Mouse (Mus musculus) G1E (cell line): ENCODE results near the gene Havcr1. TPM values are rescaled to one million over a fixed set of nuclear protein-coding genes. Genes with fewer than 3 reads are reported as not detected.
"Not testable (repeated sequence)": the region's sequence is repeated elsewhere in the genome, so short reads cannot be mapped to it uniquely, and the experiment has no call there.

Source experiments
- ATAC-seq: 2 replicates; pipeline ENCODE4 v1.8.0; 2016; ENCODE audit warnings: mild to moderate bottlenecking; ENCODE audit not compliant: insufficient number of reproducible peaks, poor library complexity, low FRiP score, severe bottlenecking; ENCODE audit errors: extremely low read depth
- DNase-seq: peaks from one replicate; pipeline ENCODE4 v3.0.0; 2012; ENCODE audit warnings: low spot score
- H3K27me3 ChIP-seq: 2 replicates; pipeline ENCODE4 v1.6.1; 2012; ENCODE audit warnings: mild to moderate bottlenecking, low read length, inconsistent platforms; ENCODE audit not compliant: insufficient read depth
- H3K36me3 ChIP-seq: replicated peaks from 2 replicates; pipeline ENCODE3; 2012; ENCODE audit warnings: mild to moderate bottlenecking, inconsistent platforms
- H3K4me1 ChIP-seq: 2 replicates; pipeline ENCODE4 v1.6.1; 2012; ENCODE audit warnings: low read depth, low read length, inconsistent platforms, mixed read lengths; ENCODE audit not compliant: insufficient read depth
- H3K4me3 ChIP-seq: 2 replicates; pipeline ENCODE4 v1.5.1; 2012; ENCODE audit warnings: low read depth, mild to moderate bottlenecking, inconsistent platforms, low read length, moderate library complexity, mixed read lengths
- H3K9me3 ChIP-seq: replicated peaks from 2 replicates; pipeline ENCODE4 v1.6.1; 2012; ENCODE audit warnings: inconsistent platforms
- CTCF ChIP-seq: IDR thresholded peaks from 2 replicates; pipeline ENCODE4 v1.5.1; 2012; ENCODE audit warnings: low read depth, low read length, inconsistent platforms, mixed read lengths
- GATA1 ChIP-seq: IDR thresholded peaks from 2 replicates; pipeline ENCODE4 v1.6.1; 2012; ENCODE audit warnings: borderline replicate concordance, low read length, inconsistent platforms, mixed read lengths
- GATA2 ChIP-seq: IDR thresholded peaks from 2 replicates; pipeline ENCODE4 v1.6.1; 2012; ENCODE audit warnings: low read depth, low read length, inconsistent platforms, borderline replicate concordance
- POLR2AphosphoS5 ChIP-seq: IDR thresholded peaks from 2 replicates; pipeline ENCODE4 v1.6.1; 2012; ENCODE audit warnings: low read depth, low read length, inconsistent platforms; ENCODE audit not compliant: insufficient replicate concordance
- TAL1 ChIP-seq: conservative IDR thresholded peaks from 2 replicates; pipeline ENCODE4 v1.6.1; 2012; ENCODE audit warnings: low read depth, low read length, inconsistent platforms, mixed read lengths
- polyA plus RNA-seq: library from polyadenylated mRNA; stranded (reverse); fragments of >175 nt; gene quantifications from 2 replicates; pipeline ENCODE4 v1.2.3, GENCODE M21; 2012
- total RNA-seq, 2 experiments: library from RNA; stranded (forward) in 1 of 2; stranded (reverse) in 1 of 2; fragments of 200-1000 nt in 1 of 2; fragments of >200 nt in 1 of 2; fragmentation: Nextera tagmentation in 1 of 2; gene quantifications; 2 replicates each; pipeline ENCODE4 v1.2.3; 2014 to 2017

Gene Havcr1
- total and polyA plus RNA-seq, 3 experiments, result not detected

- DNase-seq (no peak), ATAC-seq (no peak)
- no peak for TF ChIP-seq POLR2AphosphoS5
- no peak for TF ChIP-seq GATA1
- TF ChIP-seq TAL1, result no peak
- no peak for TF ChIP-seq GATA2
- no peak for TF ChIP-seq CTCF
These were observed 13.1 kb downstream of the Havcr1 start for GRCm38 (mm10) chr11:46747996-46748395.

GRCm38 (mm10) chr11:46753662-46754061, 18.8 kb downstream of the Havcr1 start:
- no peak overlapping the region for H3K4me3 ChIP-seq
- no peaks in the 10 kb centered on the region for H3K9me3 ChIP-seq
- TF ChIP-seq TAL1 (no peak), GATA2 (no peak)
- no peak for DNase-seq
- no peaks in the 10 kb centered on the region for H3K36me3 ChIP-seq
- no peaks in the 10 kb centered on the region for H3K4me1 ChIP-seq
- ATAC-seq, result no peak
- no peaks in the 10 kb centered on the region for H3K27me3 ChIP-seq

More at GRCm38 (mm10) chr11:46747996-46748395, 13.1 kb downstream of the Havcr1 start:
- Histone ChIP-seq H3K27me3 (no peaks in the 10 kb centered on the region; the same call in 1 of the 2 replicates), H3K36me3 (no peaks in the 10 kb centered on the region), H3K4me3 (no peak overlapping the region), H3K9me3 (no peaks in the 10 kb centered on the region), H3K4me1 (no peaks in the 10 kb centered on the region)

GRCm38 (mm10) chr11:46754669-46755068, 19.8 kb downstream of the Havcr1 start:
- Histone ChIP-seq H3K9me3 (no peaks in the 10 kb centered on the region), H3K4me1 (no peaks in the 10 kb centered on the region), H3K27me3 (no peaks in the 10 kb centered on the region), H3K36me3 (no peaks in the 10 kb centered on the region), H3K4me3 (no peak overlapping the region)
- ATAC-seq, result no peak
- no peak for TF ChIP-seq GATA1
- no peak for TF ChIP-seq POLR2AphosphoS5
- no peak for TF ChIP-seq TAL1
- TF ChIP-seq GATA2, result no peak
- no peak for TF ChIP-seq CTCF
- no peak for DNase-seq

- H3K9me3 ChIP-seq, DNase-seq, H3K36me3 ChIP-seq, ATAC-seq, H3K4me3 ChIP-seq, H3K27me3 ChIP-seq, H3K4me1 ChIP-seq: not testable (repeated sequence)
These were observed 20.8 kb downstream of the Havcr1 start for GRCm38 (mm10) chr11:46755714-46756113.

GRCm38 (mm10) chr11:46776879-46777278, 42.0 kb downstream of the Havcr1 start:
- Histone ChIP-seq H3K27me3 (no peaks in the 10 kb centered on the region), H3K9me3 (no peaks in the 10 kb centered on the region), H3K36me3 (no peaks in the 10 kb centered on the region), H3K4me3 (no peak overlapping the region), H3K4me1 (no peaks in the 10 kb centered on the region)
- ATAC-seq, result no peak
- no peak for DNase-seq
- TF ChIP-seq CTCF (no peak), GATA1 (no peak), TAL1 (no peak), POLR2AphosphoS5 (no peak)

GRCm38 (mm10) chr11:46779811-46780210, 44.9 kb downstream of the Havcr1 start:
- Histone ChIP-seq H3K27me3 (no peaks in the 10 kb centered on the region), H3K9me3 (no peaks in the 10 kb centered on the region), H3K36me3 (no peaks in the 10 kb centered on the region), H3K4me1 (no peaks in the 10 kb centered on the region), H3K4me3 (no peak overlapping the region)
- DNase-seq, result no peak
- ATAC-seq, result no peak
- no peak for TF ChIP-seq GATA2

- no peak for TF ChIP-seq GATA1
- no peak for TF ChIP-seq TAL1
- TF ChIP-seq CTCF, result no peak
- no peak for TF ChIP-seq POLR2AphosphoS5
- no peak for TF ChIP-seq GATA2
- Histone ChIP-seq H3K27me3 (no peaks in the 10 kb centered on the region), H3K4me3 (no peak overlapping the region), H3K9me3 (no peaks in the 10 kb centered on the region), H3K36me3 (no peaks in the 10 kb centered on the region), H3K4me1 (no peaks in the 10 kb centered on the region)
- ATAC-seq, result no peak
- no peak for DNase-seq
These were observed 69.6 kb downstream of the Havcr1 start for GRCm38 (mm10) chr11:46804440-46804839.

GRCm38 (mm10) chr11:46810511-46810910, 75.6 kb downstream of the Havcr1 start, which contains the start of gene Timd4:
TSS of gene Timd4 (plus strand) at chr11:46810800.
- no peaks in the 10 kb centered on the region for H3K9me3 ChIP-seq
- DNase-seq, result no peak
- H3K4me3 ChIP-seq, result no peak within 1 kb of the TSS

More at GRCm38 (mm10) chr11:46810511-46810910, 75.6 kb downstream of the Havcr1 start, which contains the start of gene Timd4:
- TF ChIP-seq GATA2 (no peak), POLR2AphosphoS5 (no peak), CTCF (no peak), TAL1 (no peak), GATA1 (no peak)
- Histone ChIP-seq H3K27me3 (no peaks in the 10 kb centered on the region), H3K4me1 (no peaks in the 10 kb centered on the region), H3K36me3 (no peaks in the 10 kb centered on the region)
- no peak for ATAC-seq
